Mouse (Mus musculus): ENCODE measurements at regions not wholly inside any gene's neighbourhood (a gene's known extent, or its start where the extent isn't known, plus 50 kb on each side); places are given as distances from the start of the nearest gene placed in this dataset.

DNA sequence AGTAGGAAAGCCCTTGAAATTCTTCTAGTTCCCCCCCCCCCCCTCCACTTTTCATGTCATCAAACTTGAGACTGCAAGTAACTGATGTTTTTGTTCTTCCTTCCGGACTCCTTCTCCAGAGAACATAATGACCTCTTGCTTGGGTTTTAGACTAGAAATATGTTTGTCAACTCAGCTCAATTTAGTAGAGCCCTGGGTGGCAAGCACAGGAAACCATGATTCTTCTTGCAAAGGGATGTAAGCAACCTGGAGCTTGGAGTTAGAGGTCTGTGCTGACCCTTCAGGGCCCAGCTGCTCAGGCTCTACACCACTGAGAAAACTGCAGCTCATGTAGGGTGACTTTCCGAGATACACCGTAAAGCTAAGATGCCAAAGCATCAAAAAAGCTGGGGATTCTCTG is 127.2 kb upstream of the Meis1 start:
- no peak for DNase-seq

DNA sequence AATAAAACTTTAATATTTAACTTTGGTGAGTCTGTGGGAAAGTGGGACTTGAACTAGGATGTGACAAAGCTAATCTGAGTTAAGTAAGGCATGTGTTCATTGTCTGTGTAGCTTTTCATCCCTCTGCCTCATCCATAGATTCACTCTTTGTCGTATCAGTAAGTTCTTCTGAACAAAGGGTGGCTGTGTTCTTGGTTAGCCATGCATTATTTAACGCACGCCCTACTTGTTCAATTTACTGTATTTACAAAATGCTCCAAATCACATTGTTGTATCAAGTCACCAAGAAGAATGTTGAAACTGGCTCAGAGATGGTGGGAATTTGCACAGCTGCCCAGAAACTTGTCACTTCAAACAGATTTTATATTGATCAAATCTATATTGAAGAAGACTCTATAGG is 132.2 kb upstream of the Meis1 start:
- no peak for DNase-seq

DNA sequence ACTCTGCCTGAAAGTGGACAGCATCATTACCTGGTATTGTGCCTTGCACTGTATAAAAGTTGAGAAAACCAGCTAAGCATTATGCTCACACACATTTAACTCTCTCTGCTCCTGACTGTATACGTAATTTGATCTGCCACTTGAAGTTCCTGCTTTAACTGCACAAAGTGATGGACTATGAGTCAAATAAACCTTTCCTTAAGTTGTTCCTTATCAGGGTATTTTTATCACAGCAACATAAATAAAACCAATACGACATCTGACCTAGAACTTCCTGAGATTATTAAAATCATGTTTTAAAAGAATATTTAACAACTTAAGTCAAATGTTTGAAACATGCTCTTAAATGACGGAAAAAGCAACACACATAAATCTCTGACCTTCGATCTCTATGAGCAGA is 134.9 kb upstream of the Meis1 start:
- DNase-seq: no peak

DNA sequence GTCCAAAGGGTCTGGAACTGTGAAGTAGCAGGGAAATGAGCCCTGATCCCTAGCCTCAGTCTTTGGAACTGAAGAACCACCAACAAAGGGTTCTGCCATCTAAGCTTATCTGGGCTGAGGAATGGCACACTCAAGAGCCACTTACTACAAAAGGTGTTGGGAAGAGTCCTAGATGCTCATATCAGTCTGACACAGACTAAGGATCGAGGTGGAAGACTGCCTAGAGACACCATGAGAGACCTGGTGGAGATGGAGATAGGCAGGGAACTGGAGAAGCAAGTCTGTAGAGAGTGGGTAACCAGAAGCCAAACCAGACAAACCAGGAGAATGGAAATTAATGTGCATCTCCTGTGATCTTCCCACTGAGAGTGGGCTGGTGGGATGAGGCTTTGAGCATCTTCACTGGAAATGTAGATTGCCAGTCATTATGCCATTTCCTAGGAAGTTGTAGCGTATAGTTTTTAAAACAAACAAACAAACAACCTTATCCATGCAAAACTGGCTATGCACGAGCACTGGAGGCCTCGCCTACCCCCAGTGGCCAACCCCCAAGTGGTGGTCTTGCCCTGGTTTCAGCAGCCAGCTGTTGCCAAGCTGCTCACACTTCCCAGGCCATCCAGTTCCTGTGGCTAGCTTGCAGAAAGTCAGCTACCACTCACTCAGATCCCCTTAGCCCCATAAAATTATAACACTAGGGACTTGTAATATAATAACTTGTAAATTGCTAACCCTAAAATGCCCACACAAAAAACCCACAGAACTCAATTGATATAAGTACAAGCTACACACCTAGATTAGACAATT is 136.2 kb upstream of the Meis1 start:
- no peak for DNase-seq

DNA sequence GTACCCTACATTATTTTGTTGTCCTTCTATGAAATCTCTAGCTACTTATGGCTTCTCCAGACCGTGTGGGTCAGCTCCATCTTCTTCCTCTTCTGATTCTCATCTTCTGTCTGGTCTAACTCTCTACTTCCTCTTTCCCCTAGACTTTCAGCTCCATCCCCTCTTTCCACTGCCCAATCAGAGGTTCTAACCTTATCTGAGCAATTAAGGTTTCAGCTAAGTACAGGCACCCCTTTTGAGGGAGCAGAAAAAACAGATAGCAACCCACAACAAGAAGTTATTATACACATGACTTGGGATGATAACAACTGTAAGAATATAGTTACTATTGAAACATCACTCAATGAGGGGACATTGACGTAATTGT is 136.8 kb upstream of the Meis1 start:
- DNase-seq: no peak

DNA sequence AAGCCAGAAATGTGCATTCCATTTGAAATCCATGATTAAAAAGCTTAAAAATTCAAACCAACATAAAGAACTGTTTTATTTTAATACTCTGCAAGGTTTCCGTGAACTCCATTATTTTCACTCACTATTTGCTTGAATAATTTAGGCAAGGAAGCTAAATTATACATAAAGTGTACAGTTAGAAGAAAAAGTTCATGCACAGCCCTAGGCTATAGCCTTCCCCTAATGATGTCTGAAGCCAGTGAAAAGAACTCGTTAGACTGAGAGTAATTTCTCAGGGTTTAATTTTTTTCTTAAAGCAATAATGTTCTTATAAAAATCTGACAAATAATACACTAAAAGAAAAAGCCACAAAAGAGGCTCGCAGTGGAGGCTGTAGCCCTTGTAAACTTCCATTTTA is 141.4 kb upstream of the Meis1 start:
- DNase-seq: no peak

DNA sequence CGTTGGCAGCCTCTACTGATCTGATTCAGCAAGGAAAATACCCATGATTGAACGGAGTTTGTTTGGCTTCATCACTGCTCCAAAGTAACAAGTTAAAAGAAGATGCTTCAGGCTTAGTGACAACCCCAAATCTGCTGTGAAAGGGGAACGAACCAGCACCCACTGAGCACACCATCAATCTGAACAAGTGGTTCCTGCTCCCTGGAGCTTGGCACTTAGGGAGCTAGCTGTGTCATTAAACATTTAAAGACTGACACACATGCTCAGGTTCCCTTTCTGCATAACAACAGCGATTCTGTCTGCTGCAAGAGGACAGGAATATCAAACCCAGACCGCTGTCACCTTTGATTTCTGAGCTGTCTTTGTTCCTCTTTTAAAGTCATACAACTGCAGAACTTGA is 141.9 kb upstream of the Meis1 start:
- DNase-seq: no peak

DNA sequence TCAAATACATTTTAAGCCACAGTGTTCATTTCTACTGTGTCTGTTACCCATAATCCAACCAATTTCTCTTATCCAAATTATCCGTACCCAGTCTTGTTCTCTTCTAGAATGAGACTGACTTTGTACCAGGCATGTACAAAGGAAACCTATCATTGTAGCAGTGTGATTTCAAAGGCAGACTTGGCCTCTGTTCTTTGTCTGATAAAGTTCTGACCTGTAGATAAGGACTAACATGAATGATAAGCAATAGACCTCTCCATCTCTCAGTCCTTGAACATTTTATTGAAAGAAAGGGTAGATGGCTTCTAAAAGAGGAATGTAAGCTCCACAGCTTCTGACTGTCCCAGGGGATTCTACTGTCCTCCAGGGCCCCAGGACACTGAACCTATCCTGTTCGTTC is 152.2 kb upstream of the Meis1 start:
- DNase-seq: no peak

DNA sequence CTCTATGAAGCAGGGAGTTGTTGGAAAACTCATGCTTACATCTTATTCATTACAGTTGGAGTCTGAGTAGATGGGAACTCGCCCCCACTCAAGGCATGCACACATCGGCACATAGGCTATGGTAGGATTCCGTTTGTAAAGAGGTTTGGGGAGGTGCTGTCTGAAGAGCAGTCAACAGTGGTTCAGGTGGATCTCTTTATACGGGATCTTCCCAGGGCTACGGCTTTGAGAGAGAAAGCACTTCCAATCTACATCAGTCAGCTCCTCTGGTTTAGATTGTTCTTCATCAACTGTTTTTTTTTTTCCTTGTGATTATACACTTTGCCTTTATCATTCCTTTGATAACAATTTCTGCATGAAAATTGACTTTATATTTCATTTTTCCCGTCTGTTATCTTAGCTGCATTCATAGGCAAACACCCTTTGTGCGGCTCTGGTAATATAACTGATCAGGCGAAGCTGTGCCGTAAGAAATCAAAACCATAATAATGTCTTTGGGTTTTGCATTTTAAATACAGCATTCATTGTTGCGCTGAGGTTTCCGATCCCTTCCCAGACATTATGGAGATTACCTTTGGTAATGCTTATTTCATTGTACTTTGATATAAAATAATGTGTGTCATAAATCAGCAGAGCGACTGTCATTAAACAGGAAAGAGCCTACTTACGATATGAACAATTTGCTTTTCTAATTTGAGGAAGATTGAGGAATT is 155.7 kb upstream of the Meis1 start:
- no peak for DNase-seq

DNA sequence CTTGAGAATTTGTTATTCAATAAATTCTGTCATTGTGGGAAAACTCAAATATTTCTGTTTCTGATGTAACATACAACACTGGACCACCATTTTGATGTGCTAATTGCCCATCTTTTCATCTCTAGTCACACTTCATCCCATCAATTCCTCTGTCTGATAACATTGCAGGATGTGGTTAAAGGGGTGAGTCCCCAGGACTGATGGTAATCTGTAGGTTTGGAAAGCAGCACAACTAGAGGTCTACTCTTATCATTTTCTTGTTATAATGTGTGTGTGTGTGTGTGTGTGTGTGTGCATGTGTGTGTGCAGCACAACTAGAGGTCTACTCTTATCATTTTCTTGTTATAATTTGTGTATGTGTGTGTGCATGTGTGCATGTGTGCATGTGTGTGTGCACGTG is 160.5 kb upstream of the Meis1 start:
- DNase-seq: no peak

DNA sequence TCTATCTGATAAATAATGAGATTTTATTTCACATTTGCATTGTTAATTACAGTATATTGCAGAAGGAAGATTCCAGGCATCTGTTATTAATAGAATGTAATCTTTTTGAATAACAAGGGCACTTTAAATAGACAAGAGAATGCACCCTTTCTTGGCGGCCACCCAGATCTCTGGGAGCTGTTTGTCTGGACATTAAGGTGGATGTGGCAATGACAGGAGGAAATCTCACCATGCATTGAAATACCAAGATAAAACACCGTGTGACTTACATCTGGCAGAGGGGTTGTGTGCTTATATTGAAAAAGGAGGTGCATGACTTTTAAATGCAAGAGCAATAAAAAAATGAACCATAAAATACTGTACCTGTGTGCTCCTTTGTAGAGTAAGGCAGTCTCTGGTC is 171.0 kb upstream of the Meis1 start:
- DNase-seq: no peak

DNA sequence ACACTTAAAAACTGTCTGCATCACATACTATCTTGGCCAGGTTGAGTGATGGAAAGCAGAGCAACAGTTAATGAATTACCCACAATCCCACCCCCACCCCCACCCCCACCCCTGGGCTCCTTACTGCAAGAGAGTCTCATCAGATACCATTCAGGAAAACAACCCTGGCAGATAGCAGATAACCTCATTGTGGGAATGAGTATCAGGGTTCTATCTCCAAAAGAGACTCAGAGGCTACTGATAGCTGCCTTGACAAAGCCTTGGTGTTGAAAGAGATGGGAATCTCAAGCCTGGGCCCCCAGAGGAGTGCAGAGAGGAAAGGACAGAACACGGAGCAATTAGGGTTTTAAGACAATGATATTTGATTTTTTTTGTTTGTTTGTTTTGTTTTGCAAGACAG is 175.7 kb upstream of the Meis1 start:
- DNase-seq: no peak

DNA sequence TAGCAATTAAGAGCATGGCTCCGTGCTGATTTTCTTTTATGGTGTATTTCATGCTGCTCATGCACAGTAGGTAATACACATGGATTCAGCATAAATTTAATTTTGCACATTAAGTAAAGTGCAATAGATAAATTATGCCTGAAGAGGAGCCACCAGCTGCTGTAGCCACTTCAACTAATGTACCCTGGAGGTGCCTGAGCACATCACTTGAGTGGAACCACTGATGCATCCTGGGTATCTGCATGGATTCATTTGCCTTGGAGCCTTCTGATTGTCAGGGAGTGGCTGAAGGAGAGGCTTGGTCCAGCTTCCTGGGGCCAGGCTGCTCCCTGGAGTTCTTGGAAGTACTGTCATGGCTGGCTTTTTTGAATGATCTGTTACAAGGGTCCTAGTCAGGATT is 179.0 kb upstream of the Meis1 start:
- no peak for DNase-seq

DNA sequence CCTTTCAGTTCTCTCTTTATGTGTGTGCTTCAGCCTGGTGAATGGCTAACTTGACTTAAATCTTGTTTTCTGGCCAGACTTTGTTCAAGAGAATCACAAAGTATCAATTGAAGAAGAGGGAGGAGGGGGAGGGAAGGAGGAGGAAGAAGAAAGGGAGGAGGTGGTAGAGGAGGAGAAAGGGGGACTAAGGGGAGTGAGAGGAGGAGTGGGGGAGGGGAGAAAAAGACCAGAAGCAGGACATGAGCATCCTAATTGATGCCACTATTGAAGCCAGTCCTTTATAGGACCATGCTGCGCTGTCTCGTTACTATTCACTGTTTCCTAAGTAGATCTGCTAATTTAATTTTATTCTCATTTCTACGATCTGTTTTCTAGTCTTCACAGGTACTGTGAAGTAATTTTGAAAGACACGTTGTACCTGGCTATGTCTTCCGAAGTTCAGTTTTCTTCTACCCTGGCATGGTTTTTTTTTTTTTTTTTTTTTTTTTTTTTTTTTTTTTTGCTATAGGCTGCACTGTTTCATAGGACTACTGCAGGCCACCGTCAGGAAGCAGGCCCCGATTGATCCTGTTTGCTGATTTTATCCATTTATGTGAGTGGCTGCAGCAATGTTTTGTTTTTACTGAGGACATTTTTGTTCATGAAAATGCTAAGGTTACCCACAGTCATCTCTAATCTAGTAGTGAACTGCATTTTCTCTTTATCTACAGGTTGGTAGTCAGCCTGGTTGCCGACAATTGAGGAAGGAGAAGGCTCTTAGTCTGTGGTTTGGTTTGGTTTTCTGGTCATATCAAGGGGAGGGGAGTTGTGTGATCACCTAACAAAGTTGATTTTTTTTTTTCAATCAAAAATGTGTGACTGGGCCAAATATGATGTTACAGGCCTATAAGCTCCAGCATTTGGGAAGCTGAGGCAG is 184.1 kb upstream of the Meis1 start:
- DNase-seq: no peak

DNA sequence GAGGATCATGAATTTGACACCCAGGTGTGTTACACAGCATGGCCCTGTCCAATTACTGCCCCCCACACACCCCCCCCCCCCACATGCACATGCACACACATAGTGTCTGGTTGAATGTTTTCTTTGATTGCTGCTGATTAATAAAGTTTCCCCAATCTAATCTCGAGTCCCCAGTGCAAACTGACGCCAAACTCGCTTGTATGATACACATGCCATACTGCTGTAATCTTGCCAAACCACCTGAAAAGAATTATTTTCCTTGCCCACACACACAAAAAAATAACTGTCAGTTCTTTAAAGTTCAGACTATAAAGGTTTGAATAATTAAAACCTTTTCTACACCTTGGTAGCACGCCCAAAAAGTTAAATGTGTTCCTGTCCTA is 184.7 kb upstream of the Meis1 start:
- no peak for DNase-seq

DNA sequence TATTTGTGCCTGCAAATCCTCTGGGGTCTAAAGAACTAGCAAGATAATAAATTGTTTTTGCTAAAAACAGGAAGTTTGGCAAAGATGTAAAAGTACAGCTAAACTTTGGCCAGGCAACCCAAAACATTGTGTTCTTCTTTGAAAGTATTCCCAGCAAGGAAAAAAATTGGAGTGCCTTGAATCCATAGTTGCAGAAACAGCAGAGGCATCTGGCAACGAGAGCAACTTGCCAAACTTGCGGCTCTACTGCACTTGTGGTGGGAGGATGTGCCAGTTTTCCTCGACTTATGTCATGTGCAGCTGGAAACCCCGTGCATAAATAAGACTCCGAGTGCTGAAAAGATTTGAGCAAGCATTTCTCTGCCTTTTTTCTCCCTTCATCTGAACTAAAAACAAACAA is 185.2 kb upstream of the Meis1 start:
- DNase-seq: peak; percentile 48

DNA sequence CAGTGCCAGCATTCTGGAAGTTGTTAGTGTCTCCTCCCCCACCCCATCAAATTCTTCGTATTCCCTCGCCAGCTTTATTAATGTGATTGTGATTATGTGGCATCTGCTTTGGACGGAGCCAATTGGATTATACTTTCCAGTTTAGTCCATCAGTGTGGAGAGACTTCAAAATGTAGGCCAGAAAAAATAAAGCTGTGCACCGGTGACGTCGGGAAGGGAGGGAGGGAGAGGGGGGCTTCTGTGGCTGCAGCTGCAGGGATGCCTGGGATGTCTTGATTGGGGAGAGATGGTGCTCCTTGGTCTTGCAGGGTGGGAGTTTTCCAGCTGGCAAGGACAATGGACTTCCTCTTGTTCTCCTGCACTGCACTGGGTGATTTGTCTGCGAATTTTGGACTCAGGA is 185.7 kb upstream of the Meis1 start:
- DNase-seq: peak; percentile 14

DNA sequence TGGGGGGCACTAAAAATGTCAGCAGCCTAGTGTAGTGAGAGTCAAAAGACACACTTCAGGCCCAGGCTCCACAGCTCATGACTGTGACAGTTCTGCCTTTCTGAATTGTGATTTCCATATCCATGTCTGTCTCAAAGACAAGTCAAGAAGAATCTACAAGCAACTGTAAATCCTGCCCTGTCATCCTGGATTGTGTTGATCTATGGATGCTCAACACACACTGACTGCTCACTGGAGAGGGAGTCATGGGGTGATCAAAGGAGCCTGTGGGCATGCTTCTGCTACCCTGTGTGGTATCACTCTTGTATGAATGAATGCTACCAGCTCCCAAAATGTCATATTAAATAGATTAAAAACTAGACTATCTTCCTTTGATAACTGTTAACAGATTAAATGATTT is 186.4 kb upstream of the Meis1 start:
- DNase-seq: no peak

DNA sequence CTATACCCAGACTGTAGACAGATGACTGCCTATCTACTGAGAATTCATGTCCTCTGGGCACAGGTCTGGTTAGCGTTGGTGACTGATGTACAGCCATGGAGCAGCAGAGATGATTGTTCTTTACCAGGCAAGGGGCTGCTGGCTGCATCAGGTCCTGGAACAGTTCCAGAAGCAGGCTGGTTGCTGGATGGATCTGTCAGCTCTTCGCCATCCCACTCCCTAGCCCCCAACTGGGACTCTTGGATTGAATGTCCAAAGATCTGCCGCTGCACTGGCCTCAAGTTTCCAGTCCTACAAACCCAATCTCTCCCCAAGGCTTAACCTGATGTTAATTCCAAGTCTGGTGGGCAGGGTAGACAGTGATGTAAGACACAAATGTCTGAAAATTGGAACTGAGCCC is 200.7 kb upstream of the Meis1 start:
- DNase-seq: no peak

DNA sequence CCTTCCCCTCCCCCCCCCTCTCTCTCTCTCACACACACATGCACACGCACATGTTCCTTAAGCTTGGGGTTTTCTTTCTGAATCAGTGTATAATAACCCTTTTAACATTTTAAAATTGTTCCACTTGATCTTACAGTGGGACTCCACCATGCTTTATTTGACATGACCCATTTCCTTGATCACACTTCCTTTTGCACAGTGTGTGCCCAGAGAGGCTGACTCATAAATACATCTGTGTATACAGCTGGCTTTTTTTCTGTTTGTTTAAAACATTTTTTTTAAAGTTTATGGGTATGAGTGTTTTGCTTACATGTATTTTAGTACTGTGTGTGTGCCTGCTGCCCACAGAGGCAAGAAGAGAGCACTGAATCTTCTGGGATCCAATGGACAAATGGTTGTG is 202.7 kb upstream of the Meis1 start:
- no peak for DNase-seq

DNA sequence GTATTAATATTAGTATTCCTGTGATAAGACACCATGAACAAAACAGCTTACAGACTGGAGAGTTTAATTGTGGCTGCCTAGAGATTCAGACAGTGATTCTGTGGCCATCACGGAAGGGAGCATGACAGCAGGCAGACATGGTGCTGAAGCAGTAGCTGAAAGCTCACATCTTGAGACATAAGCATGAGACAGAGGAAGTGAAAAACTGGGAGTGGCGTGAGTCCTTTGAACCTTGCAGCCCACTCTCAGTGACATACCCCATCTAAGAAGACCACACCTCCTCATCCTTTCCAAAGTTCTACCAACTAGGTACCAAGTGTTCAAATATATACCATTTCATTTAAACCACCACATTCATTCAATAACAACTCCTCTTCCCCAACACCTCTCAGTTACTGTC is 208.0 kb upstream of the Meis1 start:
- no peak for DNase-seq

DNA sequence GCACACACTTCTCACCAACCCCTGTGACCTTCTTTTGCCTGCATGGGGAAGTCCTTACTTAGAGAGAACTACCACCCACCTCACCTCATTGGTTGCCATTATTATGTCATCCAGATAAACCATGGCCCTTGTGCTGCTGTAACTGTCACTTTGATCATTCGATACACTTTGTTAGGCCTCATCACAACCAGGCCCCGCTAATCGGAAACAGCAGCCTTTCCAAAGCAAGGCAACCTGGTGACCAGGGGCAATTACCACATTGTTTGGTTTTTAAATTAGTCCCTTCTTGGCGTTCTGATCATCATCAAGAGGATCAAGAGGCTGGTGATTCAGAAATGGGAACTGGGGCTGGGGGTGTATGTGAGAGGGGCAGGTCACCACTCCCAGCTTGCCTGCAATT is 208.9 kb upstream of the Meis1 start:
- no peak for DNase-seq

DNA sequence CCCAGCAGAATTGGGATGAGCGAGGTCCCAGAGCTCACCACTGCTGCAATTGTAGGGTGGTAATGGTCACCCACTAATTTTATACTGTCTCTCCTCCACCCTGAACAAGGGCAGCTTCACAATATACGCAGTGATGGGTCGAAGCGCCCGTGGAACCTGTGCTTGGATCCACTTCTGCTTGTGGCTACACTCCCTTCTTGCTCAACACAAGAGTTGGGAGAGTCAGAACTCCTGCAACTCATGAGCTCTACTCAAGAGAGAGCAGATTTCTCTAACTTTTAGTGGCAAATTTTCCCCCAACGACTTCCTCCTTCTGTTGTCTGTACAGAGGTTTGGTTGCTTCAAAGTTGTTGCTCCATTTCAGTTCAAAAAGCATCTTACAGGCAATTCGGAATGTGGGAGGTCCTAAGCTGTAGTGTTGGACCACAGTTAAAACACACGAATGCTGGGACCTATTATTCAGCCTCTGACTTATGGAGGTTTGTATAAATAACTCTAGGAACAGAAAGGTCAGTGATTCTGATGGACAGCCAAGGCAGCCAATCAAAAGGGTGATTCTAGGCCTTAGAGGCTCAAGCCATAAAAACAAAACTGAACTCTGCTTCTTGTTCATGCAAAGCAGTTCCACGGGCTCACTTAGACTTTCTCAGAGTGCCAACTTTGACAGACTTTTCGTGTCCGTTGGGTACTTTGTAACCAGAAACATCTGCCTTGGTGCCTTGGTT is 227.8 kb upstream of the Meis1 start:
- no peak for DNase-seq

Data from lung, postnatal 14 days (tissue).